Mouse (Mus musculus) limb, embryonic 15.5 days (tissue): ENCODE measurements at regions not wholly inside any gene's neighbourhood (a gene's known extent, or its start where the extent isn't known, plus 50 kb on each side); places are given as distances from the start of the nearest gene placed in this dataset.

Source experiments
- ATAC-seq: fragments of 200-750 bp; cut with Nextera tagmentation; 2 replicates; pipeline ENCODE4 v1.8.0; 2017; ENCODE audit warnings: low read depth, moderate TSS enrichment; ENCODE audit not compliant: insufficient number of reproducible peaks, low FRiP score, low TSS enrichment
- H3K27ac ChIP-seq: fragments of 300-500 bp; sonication (generic); 2 replicates; pipeline ENCODE4 v1.5.1; 2015; ENCODE audit warnings: moderate library complexity, mild to moderate bottlenecking, inconsistent platforms
- H3K27me3 ChIP-seq: fragments of 300-500 bp; sonication (generic); 2 replicates; pipeline ENCODE4 v1.6.1; 2015; ENCODE audit warnings: inconsistent platforms
- H3K36me3 ChIP-seq: fragments of 300-500 bp; sonication (generic); 2 replicates; pipeline ENCODE4 v1.6.1; 2015; ENCODE audit warnings: inconsistent platforms
- H3K4me1 ChIP-seq: fragments of 300-500 bp; sonication (generic); 2 replicates; pipeline ENCODE4 v1.6.1; 2015; ENCODE audit warnings: inconsistent platforms
- H3K4me2 ChIP-seq: fragments of 300-500 bp; sonication (generic); 2 replicates; pipeline ENCODE4 v1.6.1; 2015; ENCODE audit warnings: mild to moderate bottlenecking, inconsistent platforms
- H3K4me3 ChIP-seq: fragments of 300-500 bp; sonication (generic); 2 replicates; pipeline ENCODE4 v1.5.1; 2015; ENCODE audit warnings: mild to moderate bottlenecking, inconsistent platforms
- H3K9ac ChIP-seq: fragments of 300-500 bp; sonication (generic); 2 replicates; pipeline ENCODE4 v1.6.1; 2015; ENCODE audit warnings: inconsistent platforms
- H3K9me3 ChIP-seq: fragments of 300-500 bp; sonication (generic); 2 replicates; pipeline ENCODE4 v1.6.1; 2016; ENCODE audit warnings: inconsistent platforms
- WGBS: fragments of 180-500 bp; shearing (Covaris S2); methylation state at CpG from one replicate; pipeline ENCODE4 v1.1.7; 2015; 5-methylcytosine and 5-hydroxymethylcytosine counted together

DNA sequence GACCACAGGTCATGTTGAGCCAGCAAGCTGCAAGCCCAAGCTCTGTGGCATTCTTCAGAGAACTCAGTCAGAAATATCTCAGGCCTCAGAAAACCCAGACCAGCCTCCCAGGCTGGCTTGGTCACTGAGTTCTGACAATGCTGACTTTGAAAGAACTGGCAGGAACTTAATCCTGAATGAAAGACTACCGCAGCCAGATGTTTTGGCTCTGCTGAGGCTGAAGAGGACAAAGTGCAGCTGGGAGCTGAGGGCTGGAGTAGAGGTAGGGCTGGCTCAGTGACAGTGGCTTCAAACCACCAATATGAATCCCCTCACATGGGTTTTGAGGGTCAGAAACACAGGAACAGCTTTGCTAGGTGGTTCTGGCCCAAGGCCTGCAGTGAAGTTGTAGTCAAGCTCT, 505.6 kb upstream of the Adam5 start:
- 32% methylated on average over 1 of the region's 1 CpGs for whole genome bisulfite sequencing
- no peaks in the 10 kb centered on the region for H3K36me3 ChIP-seq
- no peak overlapping the region for H3K4me3 ChIP-seq
- no peaks in the 10 kb centered on the region for H3K9me3 ChIP-seq
- no peak overlapping the region for H3K9ac ChIP-seq
- peaks cover 51% of the 10 kb centered on the region for H3K4me1 ChIP-seq
- no peak overlapping the region for H3K4me2 ChIP-seq
- peak overlapping the region; percentile 75 for H3K27ac ChIP-seq
- ATAC-seq = peak; percentile 40
- H3K27me3 ChIP-seq = no peaks in the 10 kb centered on the region

- Histone ChIP-seq H3K27me3 (no peaks in the 10 kb centered on the region), H3K9ac (no peak overlapping the region), H3K4me2 (no peak overlapping the region), H3K36me3 (no peaks in the 10 kb centered on the region), H3K4me3 (no peak overlapping the region), H3K9me3 (no peaks in the 10 kb centered on the region), H3K4me1 (peaks cover 63% of the 10 kb centered on the region), H3K27ac (no peak overlapping the region)
- no peak for ATAC-seq
- WGBS = 62% methylated on average over 3 of the region's 3 CpGs
Observed at GRCm38 (mm10) chr8:25328318-25328717, 504.1 kb upstream of the Adam5 start.

DNA sequence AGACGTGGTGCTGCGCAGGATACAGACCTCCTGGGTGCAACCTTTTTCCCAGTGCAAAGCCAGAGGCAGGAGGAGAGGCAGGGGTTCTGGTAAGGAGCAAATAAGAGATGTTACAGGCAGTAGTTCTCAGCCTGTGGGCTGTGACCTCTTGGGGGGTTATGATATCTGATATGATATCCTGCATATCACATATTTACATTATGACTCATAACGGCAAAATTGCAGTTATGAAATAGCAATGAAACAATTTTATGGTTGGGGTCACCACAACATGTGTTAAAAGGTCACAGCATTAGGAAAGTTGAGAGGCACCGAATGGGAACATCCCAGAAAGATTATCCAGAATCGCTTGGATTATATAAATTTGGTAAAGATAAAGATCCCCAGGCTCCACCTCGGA, 502.8 kb upstream of the Adam5 start:
- Histone ChIP-seq H3K4me3 (no peak overlapping the region), H3K4me2 (no peak overlapping the region), H3K9ac (no peak overlapping the region), H3K27me3 (no peaks in the 10 kb centered on the region), H3K9me3 (no peaks in the 10 kb centered on the region), H3K36me3 (no peaks in the 10 kb centered on the region), H3K4me1 (peaks cover 53% of the 10 kb centered on the region), H3K27ac (no peak overlapping the region)
- no peak for ATAC-seq
- 81% methylated on average over 6 of the region's 6 CpGs for WGBS

DNA sequence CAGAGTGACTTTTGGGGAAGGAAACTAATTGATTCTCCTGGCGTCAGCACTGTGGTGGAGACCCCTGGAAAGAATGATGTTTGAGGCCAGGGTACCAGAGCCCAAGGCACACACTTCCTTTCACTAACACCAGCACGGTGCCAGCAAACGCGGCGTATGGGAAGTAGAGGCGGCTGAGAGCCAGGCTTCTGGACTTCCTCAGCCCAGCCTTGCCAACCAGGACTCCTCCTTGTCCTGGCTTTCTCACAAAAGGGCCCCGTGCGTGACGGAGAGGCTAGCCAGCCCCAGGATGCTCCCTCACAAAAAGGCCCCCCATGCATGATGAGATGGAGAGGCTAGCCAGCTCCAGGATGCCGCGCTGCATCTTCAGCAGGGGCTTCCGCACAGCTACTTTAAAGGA, 502.1 kb upstream of the Adam5 start:
- Histone ChIP-seq H3K27me3 (no peaks in the 10 kb centered on the region), H3K4me2 (no peak overlapping the region), H3K4me3 (no peak overlapping the region), H3K9ac (no peak overlapping the region), H3K27ac (peak overlapping the region; percentile 33; the same call in 1 of the 2 replicates), H3K4me1 (peaks cover 50% of the 10 kb centered on the region), H3K36me3 (no peaks in the 10 kb centered on the region), H3K9me3 (no peaks in the 10 kb centered on the region)
- peak; percentile 42; the same call in 1 of the 2 replicates for ATAC-seq
- 42% methylated on average over 12 of the region's 12 CpGs for WGBS

- Histone ChIP-seq H3K4me1 (peaks cover 39% of the 10 kb centered on the region), H3K9ac (no peak overlapping the region), H3K27me3 (no peaks in the 10 kb centered on the region), H3K36me3 (no peaks in the 10 kb centered on the region), H3K27ac (peak overlapping the region; percentile 60), H3K4me2 (no peak overlapping the region), H3K9me3 (no peaks in the 10 kb centered on the region), H3K4me3 (no peak overlapping the region)
- WGBS = 66% methylated on average over 9 of the region's 9 CpGs
- 0 out of 2 replicates have a peak, but pooled peaks have one; percentile 42 for ATAC-seq
Observed at GRCm38 (mm10) chr8:25324731-25325130, 500.6 kb upstream of the Adam5 start.

DNA sequence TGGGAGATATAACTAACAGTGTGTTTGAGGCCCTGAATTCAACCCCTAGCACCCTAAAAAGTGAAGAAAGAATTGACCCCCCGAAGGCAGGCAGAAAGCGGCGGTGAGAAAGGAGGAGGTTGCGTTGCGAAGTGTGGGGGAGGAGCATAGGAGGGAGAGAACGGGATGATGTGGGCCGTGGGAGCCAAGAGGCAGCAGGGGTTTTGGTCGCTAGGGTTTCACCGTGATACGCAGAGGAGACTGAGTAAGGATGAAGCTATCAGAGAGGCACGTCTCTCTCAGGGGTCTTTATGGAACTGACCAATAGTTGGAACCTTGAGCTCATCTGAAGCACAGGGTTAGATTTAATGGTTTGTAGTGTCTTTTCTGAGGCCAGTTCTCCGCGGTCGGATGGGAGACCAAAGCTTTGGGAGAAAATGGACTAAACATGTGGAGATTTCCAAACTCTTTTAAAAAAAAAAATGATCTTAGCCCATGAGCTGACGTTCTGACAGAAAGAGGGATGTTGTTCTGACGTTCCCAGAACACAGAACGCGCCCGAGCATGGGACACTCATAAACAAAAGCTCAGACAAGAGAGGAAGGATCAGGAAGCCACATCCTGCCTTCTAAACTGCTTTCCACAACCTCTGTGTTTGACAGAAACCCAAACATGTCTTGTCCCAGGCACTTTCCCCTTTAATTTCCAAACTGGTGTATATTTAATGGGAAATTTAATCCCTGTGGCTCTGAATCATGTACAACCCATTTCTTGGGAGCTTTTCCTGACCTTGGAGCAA, 499.7 kb upstream of the Adam5 start:
- no peaks in the 10 kb centered on the region for H3K9me3 ChIP-seq
- H3K9ac ChIP-seq = no peak overlapping the region
- no peaks in the 10 kb centered on the region for H3K27me3 ChIP-seq
- no peak overlapping the region for H3K4me2 ChIP-seq
- peaks cover 33% of the 10 kb centered on the region for H3K4me1 ChIP-seq
- 54% methylated on average over 19 of the region's 19 CpGs for WGBS
- no peak overlapping the region for H3K4me3 ChIP-seq
- H3K36me3 ChIP-seq = no peaks in the 10 kb centered on the region
- peak overlapping the region; percentile 60 for H3K27ac ChIP-seq
- ATAC-seq = no peak

- ATAC-seq = no peak
- no peaks in the 10 kb centered on the region for H3K9me3 ChIP-seq
- no peak overlapping the region for H3K4me2 ChIP-seq
- no peaks in the 10 kb centered on the region for H3K36me3 ChIP-seq
- no peak overlapping the region for H3K4me3 ChIP-seq
- no peaks in the 10 kb centered on the region for H3K4me1 ChIP-seq
- H3K27ac ChIP-seq = no peak overlapping the region
- H3K27me3 ChIP-seq = no peaks in the 10 kb centered on the region; the same call in 1 of the 2 replicates
- 72% methylated on average over 4 of the region's 4 CpGs for WGBS
- no peak overlapping the region for H3K9ac ChIP-seq
Observed at GRCm38 (mm10) chr8:25316383-25316782, 492.2 kb upstream of the Adam5 start.

DNA sequence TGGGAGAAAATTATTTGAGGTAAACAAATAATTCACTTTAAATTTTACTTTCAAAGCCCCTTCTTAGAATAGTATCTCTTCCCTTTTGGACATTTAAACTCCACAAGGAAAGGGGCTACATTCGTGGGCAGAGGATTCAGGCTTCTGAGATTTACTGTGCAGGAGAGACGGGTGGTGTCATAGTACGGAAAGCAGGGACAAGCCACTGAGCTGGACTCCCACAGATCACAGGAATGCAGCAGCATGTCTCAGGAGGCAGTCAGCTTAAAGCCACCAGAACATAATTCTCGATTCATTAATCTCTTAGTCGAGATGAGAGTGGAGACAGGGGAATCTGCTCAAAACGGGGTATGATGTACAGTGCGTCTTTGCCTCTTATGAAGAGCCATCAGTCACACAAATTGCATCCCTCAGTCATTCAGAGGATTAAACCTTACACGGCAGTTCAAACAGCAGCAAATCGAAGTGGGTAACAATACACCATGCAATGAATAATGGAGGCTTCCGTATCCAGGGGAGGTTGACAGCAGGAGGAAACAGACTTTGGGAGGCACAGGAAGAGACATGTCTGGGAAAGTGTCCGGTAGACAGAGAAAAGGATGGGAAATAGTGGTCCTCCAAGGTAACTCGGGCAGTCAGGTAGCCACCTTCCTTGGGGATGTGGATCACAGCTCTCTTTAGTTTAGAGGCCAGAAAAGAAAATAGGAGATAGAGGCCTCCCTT, 487.8 kb upstream of the Adam5 start:
- H3K27ac ChIP-seq = no peak overlapping the region
- 50% methylated on average over 12 of the region's 12 CpGs for WGBS
- no peaks in the 10 kb centered on the region for H3K9me3 ChIP-seq

DNA sequence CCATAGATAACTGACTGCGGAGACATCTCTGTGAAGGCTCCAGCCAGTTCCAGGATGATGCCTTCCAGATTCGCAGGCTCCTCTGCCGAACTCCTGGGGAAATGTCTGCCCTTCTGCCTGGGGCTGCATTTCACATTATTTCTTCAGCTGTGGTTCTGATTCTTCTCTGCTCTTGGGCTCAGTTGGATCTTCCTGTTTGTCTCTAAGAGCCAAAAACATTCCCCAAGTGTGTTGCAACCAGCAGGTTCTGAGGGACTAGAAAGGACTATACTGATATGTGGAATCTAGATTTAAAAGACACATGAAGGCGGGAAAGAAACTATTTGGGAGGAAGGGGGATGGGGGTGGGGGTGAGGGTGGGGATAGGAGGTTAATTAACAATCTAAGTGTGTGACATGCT, 483.8 kb upstream of the Adam5 start:
- no peaks in the 10 kb centered on the region for H3K36me3 ChIP-seq
- no peak overlapping the region for H3K4me2 ChIP-seq
- H3K27ac ChIP-seq = peak overlapping the region; percentile 76
- H3K4me3 ChIP-seq = no peak overlapping the region
- no peak overlapping the region for H3K9ac ChIP-seq
- ATAC-seq = no peak
- no peaks in the 10 kb centered on the region; the same call in 1 of the 2 replicates for H3K27me3 ChIP-seq
- H3K4me1 ChIP-seq = peaks cover 37% of the 10 kb centered on the region
- 74% methylated on average over 4 of the region's 4 CpGs for WGBS
- no peaks in the 10 kb centered on the region for H3K9me3 ChIP-seq

More for the DNA sequence above, 487.8 kb upstream of the Adam5 start:
- H3K4me3 ChIP-seq = no peak overlapping the region
- H3K27me3 ChIP-seq = no peaks in the 10 kb centered on the region; the same call in 1 of the 2 replicates
- no peak overlapping the region for H3K4me2 ChIP-seq
- H3K4me1 ChIP-seq = peaks cover 11% of the 10 kb centered on the region
- ATAC-seq = no peak
- H3K9ac ChIP-seq = no peak overlapping the region
- no peaks in the 10 kb centered on the region for H3K36me3 ChIP-seq

GRCm38 (mm10) chr8:25307511-25307910, 483.3 kb upstream of the Adam5 start:
- no peak for ATAC-seq
- peaks cover 37% of the 10 kb centered on the region for H3K4me1 ChIP-seq
- WGBS = 47% methylated on average over 11 of the region's 11 CpGs

DNA sequence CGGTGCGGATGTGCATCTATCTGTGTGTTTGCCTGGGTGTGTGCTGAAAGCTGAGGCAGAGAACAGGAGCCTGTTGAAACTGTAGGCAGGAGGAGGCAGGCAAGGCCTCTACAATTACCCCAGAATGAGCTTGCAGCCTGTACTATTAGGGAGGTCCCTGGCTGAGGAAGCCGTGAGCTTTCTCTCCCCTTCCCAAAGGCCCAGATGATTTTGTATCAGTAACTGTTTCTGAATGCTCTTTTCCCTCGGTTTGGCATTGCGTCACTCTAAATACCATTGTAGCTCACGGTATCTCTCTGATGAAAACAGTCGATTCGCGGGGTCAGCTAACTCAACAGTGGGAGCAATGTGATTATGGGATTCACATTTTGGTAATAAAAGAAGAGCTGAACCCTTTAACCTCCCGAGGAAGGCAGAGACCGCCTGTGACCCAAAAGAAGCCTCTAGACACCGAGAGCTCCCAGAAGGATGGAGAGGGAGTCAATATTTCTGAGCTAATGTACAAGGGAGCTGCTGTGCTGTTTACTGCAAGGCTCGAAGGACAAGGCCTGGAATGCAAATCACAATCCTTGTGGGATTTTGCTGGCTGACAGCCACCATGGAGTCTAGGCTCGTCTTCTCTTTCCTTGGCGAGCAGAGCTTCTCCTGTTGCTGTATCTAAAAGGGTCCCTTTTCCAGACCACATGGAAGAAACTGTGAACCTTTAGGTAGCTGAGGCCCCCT, 482.8 kb upstream of the Adam5 start:
- peaks cover 37% of the 10 kb centered on the region for H3K4me1 ChIP-seq
- H3K9ac ChIP-seq = no peak overlapping the region
- 0 out of 2 replicates have a peak, but pooled peaks have one; percentile 28 for ATAC-seq
- 47% methylated on average over 15 of the region's 15 CpGs for WGBS
- no peak overlapping the region for H3K4me2 ChIP-seq
- H3K9me3 ChIP-seq = no peaks in the 10 kb centered on the region
- no peaks in the 10 kb centered on the region for H3K36me3 ChIP-seq
- H3K27ac ChIP-seq = peak overlapping the region; percentile 76
- no peaks in the 10 kb centered on the region; the same call in 1 of the 2 replicates for H3K27me3 ChIP-seq
- no peak overlapping the region for H3K4me3 ChIP-seq

More at GRCm38 (mm10) chr8:25307511-25307910, 483.3 kb upstream of the Adam5 start:
- Histone ChIP-seq H3K27ac (peak overlapping the region; percentile 76), H3K27me3 (no peaks in the 10 kb centered on the region; the same call in 1 of the 2 replicates), H3K4me2 (no peak overlapping the region), H3K9me3 (no peaks in the 10 kb centered on the region), H3K36me3 (no peaks in the 10 kb centered on the region), H3K9ac (no peak overlapping the region), H3K4me3 (no peak overlapping the region)
